Mouse (Mus musculus) olfactory bulb, adult 2 months (tissue): Measurements from ENCODE around the gene Gm49392.

Experiments
- CTCF ChIP-seq: fragments of 200-500 bp; IDR thresholded peaks from 2 replicates; pipeline ENCODE4 v1.5.1; 2012; ENCODE audit warnings: low read depth, mild to moderate bottlenecking, low read length, moderate library complexity; ENCODE audit not compliant: insufficient read depth
- POLR2A ChIP-seq: fragments of 200-500 bp; IDR thresholded peaks from 2 replicates; pipeline ENCODE4 v1.6.1; 2012; ENCODE audit warnings: mild to moderate bottlenecking, low read depth, low read length, moderate library complexity; ENCODE audit not compliant: insufficient read depth

DNA sequence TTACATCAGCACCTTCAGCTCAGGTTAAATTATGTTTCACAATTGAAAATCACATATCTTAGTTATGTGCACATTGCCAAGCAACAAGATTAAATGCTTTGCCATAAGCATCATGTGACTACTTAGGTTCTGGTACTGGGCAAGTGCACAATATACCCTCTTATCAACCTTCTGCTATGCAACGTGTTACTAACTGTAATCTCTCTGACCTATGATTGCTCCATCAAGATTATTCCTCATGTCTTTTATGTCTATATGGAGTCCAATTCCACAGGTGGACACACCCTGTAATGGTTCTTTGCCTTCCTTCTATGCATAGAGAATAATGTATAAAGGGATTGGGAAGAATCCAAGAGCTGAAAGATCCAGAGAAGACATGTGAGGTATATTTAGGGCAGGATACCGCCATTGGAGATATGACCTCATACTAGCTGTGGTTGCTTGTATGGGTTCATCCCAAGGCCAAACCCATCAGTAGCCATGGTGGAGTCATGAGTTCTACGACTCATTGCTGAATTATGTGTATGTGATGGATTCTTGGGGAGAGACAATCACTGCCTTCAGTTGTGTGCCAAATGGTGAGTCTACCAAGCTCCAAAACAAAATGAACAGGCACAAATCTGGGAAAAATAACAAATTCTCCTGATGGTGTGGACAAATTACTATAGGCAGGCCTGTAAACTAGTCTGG is 76.1 kb downstream of the Gm49392 start:
- TF ChIP-seq CTCF = no peak
- no peak for TF ChIP-seq POLR2A
